Mouse (Mus musculus): ENCODE measurements at regions not wholly inside any gene's neighbourhood (a gene's known extent, or its start where the extent isn't known, plus 50 kb on each side); places are given as distances from the start of the nearest gene placed in this dataset.

DNA sequence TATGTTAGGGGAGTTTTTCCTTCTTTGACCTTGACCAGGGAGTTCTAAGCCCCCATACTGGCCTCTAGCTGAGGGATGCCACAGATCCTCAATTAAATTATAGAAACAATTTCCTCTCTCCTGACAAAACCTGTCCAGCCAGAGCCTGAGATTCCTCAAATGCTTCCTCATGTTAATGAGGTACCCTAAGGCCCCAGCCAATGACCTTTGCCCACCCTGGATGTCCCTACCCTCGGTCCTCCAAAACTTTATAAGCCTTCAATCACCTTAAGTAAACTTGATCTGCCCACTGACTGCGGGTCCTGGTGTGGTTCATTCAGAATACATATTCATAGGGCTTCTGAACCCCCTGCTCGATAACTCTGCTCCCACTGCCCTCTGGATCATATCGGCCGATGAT is 227.7 kb upstream of the Vstm2b start:
- DNase-seq (ENCODE audit: low spot score in 2 of 2), result no peak

DNA sequence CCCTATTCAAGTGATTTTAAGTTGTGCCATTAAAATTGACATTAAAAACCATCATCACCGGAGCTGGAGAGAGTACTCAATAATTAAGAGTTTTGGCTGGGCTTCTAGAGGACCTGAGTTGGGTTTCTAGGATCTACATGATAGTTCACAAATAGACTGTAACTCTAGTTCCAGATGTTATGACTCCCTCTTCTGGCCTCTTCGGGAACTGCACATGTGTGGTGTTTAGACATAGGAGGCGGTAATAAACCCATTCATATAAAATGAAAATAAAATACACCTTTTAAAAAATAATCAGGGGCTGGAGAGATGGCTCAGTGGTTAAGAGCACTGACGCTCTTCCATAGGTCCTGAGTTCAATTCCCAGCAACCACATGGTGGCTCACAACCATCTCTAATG is 227.1 kb upstream of the Vstm2b start:
- DNase-seq (ENCODE audit: low spot score in 2 of 2), result peak in 1 of 2 experiments; percentile 8

DNA sequence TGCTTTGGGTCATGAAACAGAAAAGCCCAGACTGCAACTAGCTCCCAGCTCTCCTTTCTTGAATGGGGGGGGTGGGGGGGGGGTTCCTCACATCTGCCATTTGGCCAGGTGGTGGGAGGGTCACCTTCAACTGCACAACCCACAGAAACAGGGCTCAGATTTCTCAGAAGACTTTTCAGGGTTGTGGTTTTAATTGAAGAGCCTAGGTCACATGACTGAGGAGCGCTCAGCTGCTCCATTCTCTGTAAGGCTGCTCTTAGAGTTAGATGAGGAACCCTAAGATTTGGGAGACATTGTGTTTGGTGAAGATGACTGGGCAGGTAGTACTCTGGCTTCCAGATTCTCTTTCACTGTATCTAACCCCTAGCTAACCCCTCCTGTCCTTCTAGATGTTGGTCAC is 225.8 kb upstream of the Vstm2b start:
- DNase-seq (ENCODE audit: low spot score in 2 of 2), result no peak

DNA sequence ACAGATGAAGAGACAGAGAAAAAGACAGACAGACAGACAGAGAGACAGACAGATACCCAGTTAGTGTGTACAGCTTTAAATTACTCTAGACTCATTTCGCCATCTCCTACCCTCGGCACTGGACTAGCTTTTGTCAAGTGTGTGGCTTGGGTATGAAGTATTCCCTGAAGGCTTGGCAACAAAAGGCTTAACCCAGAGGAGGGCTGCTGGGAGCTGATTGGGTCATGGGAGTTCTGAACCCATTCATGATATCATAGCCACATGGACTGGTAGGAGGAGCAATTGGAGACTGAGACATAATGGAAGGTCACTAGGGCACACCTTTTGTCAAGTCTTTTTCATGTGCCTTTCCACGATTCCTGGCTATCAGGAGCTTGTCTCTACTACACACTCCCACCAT is 223.7 kb upstream of the Vstm2b start:
- DNase-seq (ENCODE audit: low spot score in 2 of 2), result no peak

DNA sequence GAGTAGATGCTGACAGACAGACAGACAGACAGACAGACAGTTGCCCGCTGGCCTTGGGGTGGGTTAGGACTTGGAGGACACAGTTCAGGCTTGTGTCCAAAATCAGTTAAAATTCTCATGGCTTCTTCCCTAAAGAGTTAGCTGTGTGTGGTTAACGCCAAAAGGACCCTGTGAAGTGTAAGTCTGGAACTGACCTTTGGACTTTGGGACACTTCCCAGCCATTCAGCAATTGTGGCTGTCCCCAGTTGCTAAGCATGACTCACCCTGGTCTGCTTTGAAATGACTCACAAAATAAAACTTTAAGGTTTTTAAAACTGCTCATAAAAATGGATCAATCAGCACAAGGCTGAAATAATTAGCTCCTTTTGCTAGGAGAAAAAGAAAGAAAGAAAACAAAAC is 220.5 kb upstream of the Vstm2b start:
- no peak for DNase-seq (ENCODE audit: low spot score in 2 of 2)

DNA sequence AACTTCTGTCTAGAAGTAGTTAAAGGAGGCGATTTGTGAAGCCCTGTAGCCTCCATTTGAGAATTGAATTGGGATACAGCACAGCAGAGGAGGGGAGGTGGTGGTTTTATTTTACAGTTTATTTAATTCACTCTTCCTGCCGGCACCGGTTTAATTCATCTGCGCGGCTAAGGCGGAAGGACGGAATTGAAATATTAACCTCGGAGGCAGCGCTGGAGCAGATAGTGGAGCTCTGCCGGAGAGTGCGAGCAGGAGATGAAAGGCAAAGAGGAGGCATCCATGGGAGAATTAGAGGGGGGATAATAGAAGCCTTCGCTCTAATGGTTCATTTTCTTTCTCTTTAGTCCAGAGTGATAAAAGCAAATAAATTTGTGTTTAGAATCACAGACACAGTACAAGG is 217.6 kb upstream of the Vstm2b start:
- no peak for DNase-seq (ENCODE audit: low spot score in 2 of 2)

DNA sequence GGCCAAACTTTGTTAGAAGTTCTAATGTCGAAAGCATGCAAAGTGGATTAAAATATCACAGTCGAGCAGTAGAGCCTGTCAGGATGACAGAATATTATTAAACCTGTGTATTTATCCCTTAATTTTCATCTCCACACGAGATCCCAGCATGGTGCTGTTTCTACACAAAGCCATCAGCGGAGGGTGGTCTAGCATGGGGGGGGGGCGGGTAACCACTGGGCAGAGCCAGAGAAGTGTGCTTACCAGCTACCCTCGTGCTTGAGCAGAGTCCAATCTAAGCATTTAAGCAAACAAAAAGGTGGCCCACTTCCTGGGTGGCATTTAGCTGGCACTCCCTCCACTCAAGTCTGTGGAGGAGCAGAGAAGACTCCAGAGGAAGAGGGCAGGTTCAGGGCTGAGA is 217.1 kb upstream of the Vstm2b start:
- DNase-seq (ENCODE audit: low spot score in 2 of 2), result no peak

DNA sequence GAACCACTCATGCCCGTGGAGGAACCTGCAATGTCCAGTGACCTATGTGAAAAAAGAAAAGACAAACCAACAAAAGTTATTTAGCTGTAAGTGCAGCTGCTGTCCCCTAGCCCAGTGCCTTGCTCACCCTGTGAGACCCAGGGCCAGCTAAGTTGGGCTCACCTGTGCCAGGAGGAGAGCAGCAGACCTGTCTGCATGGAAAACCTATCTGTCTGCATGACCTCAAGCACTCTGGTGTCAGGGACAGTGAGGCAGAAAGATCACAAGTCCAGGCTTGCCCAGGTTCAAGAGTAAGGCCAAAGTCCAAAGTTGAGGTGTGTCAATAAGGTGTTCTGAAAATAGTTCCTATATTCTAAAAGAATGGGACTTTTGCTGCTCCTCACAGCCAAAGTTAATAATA is 215.0 kb upstream of the Vstm2b start:
- DNase-seq (ENCODE audit: low spot score in 2 of 2), result no peak

DNA sequence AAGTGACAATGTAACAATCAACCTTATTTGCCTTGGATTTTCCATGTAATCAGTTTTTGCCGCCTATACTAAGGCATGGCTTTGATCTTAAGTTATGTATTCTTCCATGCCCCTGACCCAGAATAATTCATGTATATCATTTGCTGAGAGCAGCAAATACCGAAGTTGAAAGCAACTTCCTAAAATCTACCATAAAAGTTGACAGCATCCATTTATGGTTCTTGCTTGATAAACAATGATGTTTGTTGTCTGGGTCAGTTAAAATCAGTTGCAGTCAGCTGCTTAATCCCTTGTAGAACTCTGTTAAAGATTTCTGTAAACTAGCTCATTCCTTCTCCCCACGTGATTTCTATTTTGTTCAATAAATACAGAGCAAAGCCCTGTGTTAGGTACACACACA is 214.5 kb upstream of the Vstm2b start:
- DNase-seq (ENCODE audit: low spot score in 2 of 2), result no peak

DNA sequence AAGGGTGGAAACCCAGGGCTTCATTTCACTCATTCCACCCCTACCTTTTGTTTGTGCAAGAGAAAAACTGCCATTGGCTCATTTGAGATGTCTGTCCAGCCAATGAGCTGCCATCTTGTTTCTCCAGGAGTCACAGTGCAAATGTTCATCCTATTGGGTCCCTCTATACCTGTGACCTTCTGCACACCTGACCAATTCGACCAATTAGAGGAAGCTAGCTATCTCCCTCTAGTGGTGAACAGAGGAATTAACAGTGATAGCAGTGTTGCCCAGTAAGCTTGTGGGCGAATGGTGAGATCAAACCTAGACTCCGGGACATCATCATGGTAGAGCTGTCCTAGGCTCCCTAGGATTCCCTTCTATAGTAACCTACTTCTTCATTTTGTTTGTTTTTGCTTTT is 211.1 kb upstream of the Vstm2b start:
- no peak for DNase-seq (ENCODE audit: low spot score in 2 of 2)

DNA sequence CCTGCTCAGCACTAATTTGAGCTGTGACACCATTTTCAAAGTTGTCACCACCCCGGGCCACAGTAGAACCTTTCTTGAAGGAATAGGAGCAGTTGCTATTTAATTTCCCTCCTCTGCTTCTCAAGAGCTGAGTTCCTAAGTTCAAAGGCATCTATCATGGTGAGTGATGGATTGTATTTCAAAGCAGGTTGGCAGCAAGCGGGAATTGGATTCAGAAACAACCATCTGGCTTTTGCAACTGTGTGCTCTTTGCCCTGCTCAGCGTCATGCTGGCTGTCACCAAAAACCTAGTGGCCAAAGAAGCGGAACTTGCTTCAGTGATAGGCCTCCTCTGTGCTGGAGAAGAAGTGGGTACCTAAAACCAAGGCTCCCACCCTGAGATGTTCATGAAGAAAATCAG is 209.6 kb upstream of the Vstm2b start:
- no peak for DNase-seq (ENCODE audit: low spot score in 2 of 2)

DNA sequence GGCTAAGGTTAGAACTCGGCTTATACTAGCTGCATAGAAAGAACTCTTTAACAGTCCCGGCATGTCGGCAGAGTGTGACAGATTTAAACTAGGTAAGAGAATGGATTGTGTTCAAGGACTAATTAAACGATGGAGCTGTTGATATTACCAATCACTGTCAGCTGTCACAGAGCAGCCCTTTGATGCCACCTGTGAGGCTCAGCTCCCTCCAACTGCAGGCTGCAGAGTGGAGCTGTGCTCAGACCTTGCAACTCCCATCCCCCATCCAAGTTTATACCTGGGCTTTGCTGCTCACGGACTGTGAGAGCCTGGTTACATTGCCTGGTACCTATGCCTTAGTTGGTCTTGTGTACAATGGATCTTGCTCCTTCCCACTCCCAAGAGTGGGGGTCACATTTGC is 204.4 kb upstream of the Vstm2b start:
- DNase-seq (ENCODE audit: low spot score in 2 of 2), result peak in 1 of 2 experiments; percentile 30

DNA sequence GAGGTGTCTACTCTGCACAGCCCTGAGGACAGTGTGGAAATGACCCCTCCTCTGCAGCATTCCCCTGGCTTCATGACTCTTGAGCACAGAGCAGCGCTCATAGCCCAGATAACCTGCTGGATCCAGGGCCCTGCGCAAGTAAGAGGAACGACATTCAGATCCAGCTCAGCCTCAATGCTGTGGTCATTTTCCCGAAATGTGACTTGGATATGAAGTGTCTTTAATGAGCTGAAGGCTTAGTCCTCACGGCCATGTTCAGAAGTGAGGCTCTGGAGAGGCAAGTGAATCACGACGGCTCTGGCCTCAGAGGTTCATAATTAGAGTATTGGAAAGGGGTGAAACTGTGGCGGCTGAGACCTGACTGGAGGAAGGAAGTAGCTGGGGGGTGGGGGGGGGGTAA is 200.6 kb upstream of the Vstm2b start:
- no peak for DNase-seq (ENCODE audit: low spot score in 2 of 2)

DNA sequence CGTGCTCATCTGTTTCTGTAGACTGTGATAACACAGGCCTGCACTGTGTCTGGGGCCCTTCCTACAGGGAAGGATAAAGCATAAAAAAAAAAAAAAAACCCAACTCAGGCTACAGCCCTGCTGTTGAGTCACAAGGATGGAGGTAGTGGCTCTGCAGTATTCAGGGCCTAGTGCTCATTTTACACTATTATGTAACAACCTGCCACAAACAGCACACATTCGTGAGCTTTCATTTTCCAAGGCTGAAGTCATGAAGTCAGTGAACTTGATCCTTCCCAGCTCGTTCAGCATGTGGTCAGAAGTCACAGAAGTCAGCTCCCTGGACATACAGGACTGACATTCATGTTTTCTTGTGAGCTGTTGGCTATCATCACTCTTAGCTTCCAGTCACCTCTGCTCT is 199.8 kb upstream of the Vstm2b start:
- DNase-seq (ENCODE audit: low spot score in 2 of 2), result no peak

DNA sequence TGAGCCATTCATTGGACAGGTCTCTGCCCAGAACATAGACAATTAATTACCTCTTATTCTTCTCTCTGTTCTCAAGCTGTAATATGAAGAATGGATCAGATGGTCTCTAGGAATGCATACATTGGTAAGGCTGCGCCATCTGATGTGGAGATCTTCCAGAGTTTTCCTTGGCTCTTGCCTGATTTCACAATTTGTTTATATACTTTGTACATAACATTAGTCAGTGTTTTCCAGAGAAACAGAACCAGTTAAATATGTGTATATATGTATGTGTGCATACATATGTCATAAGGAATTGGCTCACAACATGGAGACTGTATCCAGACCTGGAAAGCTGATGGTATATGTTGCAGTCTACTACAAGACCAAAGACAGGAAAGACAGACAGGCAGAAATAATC is 198.5 kb upstream of the Vstm2b start:
- no peak for DNase-seq (ENCODE audit: low spot score in 2 of 2)

DNA sequence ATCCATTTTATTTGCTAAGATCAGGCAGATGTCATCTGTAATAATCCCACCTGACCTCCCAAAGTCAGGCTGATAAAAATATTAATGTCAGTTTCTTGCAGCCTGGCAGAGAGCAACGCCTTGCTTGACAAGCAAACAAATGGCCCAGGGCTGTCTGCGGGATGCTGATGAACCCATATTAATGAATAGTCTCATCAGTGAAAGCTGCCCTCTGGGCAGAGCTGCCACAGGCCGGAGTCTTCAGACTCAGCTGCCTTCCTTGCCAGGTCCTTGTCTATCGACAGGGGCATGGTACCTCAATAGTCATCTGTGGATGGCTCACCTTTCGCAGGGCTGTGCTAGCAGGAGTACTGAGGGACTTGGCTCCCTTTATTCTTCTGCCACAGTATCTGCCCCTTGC is 197.5 kb upstream of the Vstm2b start:
- no peak for DNase-seq (ENCODE audit: low spot score in 2 of 2)

DNA sequence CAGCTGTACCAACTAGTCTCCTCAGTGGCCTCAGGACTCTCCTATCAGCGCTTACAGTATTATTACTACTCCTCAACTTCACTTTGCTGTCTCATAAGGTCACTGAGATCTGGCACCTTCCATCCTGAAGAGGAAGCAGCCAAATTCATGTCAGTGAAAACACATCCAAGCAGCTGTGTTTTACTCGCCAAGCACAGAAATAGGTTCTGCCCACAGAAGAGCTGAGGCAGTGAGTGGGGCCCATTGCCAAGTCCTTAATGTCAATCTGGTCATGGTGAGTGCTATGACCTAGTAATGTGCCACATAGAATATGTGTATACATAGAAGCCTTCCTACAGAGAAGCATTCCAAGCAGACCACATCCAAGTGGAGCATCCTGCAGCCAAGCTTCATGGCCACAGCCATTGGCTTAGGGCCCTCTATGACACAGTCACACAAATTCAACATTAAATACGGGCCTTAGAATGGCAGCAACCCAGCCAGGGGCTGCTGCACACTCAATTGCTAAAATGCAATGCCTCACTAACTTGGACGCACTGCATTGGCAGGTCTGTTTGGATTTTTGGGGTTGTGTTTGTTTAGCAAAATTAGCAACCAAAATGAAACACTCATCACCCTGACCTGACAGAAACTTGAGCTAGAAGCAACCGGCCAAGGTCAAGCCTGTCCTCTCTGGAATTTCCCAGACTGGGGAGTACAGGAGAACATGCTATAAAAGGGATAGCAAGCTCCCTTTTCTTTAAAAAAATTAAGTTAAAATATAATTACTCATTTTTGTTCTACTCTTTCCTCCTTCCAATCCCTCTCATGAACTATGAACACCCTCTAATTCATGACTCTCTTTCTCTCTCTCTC is 195.7 kb upstream of the Vstm2b start:
- DNase-seq (ENCODE audit: low spot score in 2 of 2), result no peak

DNA sequence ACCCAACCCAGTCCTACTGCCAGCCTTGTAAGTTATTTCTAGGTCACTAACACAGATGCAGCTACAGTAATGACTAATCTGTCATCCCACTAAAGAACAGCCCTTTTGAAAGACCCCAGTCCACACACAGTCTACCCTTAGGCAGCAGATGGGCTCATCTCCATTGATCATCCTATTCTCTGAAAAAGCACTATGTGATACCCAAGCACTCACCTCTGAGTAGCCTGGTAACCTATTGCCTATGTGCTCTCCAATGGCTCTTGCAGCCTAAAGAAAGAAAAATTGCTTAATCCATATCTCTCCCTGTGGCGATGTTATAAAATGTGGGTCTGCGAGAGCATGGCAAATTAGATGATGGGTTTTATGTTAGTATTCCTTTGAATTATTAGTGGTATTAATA is 189.9 kb upstream of the Vstm2b start:
- DNase-seq (ENCODE audit: low spot score in 2 of 2), result no peak

DNA sequence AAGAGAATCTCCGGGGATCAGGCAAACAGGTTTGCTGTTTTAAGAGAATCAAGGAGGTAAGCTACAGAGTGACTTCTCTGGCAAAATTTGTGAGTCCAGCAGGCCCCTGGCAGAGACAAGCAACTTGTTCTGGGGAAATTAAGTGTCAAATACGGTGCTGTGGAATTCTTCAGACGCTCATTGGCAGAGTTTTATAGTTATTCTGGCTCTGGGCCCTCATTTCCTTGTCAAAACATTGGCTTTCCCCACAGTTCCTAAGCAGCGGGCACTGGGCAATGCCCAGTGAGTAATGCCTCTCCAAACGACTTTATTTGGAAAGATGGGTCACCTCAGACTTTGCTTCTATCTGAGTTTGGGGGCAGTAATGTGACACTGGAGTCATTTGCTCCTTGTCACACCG is 180.1 kb upstream of the Vstm2b start:
- no peak for DNase-seq (ENCODE audit: low spot score in 2 of 2)

DNA sequence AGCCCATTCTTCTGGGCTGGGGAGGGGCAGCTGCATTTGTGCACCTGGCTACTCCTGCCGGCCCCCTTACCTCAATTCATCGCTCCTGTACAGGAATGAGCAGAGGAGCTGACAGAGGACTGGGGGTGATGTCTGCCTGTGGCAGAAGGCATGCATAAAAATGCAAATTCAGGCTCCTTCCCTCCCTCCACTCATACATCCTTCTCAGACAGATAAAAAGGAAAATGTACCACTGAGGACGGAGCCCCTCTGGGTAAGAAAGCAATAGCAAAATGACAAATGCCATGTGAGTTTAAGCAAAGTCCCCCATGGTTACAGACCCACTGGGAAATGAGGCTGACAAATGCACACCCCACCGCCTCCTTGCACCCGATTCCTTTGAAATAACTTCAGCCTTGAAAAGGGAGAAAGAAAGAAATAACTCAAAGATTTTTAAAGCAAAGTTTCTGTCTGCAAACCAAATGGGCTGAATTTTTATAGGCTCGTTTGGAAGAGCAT is 161.1 kb upstream of the Vstm2b start:
- no peak for DNase-seq (ENCODE audit: low spot score in 2 of 2)

DNA sequence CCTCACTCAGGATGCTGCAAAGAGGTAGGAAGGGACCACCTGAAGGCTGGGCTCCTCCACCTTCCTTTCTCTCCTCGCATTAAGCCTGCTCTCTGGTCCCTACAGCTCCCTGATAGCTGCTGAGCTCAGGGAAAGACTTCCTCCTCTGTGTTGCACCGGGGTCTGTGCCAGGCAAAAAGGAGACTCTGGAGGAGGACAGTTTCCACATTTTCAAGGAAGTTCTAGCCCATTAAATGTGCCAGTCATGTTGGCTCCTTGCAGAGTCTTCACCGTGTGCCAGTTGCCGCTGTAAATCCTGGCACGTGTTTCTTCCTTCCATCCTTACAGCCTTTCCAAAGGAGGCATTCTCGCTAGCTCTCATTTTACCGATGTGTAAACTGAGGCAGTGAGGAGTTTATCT is 160.6 kb upstream of the Vstm2b start:
- peak in 1 of 2 experiments; percentile 8 for DNase-seq (ENCODE audit: low spot score in 2 of 2)

DNA sequence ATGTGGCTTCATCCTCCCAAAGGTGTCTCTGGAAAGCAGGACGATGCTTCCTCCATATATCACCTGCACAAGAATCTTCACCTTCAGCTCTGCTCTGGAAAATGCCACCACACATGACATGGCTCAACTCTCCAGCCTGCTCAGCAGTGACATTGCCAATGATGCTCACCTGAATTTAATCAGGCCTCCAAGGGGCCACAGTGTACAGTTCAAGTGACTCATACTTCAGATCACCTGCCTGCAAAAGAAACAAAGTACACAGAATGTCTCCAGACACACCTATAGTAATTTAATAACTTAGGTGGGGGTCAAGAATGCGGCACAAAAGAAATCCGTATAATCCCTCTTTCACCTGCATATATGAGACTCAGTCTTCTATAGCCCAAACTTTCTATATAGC is 160.0 kb upstream of the Vstm2b start:
- DNase-seq (ENCODE audit: low spot score in 2 of 2), result no peak

DNA sequence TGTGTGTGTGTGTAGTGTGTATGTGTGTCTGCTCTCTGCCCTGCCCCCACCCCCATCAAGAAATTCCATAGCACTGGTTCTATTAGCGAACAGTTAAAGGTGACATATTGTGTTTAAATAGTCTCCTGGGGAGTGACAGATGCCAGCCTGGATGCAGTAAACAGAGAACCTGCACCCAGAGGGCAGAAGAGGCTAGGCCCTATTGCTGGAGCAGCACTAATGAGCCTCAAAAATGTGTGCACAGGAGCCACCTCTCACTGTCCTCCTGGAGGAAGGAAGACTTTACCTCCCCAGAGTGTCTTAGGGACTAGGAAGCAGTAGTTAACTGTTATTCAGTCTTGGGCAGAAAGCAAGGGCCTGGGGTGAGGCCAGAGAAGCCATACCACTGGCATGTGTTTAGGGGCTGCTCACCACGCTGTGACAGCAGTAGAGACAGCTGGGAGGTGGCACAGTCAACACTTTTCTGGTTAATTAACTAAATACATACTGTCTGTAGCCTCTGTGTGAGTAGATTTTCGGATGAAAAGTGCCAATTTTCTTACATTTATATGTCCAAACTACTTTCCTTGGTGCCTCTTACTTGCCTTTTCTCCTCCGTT is 155.5 kb upstream of the Vstm2b start:
- no peak for DNase-seq (ENCODE audit: low spot score in 2 of 2)

DNA sequence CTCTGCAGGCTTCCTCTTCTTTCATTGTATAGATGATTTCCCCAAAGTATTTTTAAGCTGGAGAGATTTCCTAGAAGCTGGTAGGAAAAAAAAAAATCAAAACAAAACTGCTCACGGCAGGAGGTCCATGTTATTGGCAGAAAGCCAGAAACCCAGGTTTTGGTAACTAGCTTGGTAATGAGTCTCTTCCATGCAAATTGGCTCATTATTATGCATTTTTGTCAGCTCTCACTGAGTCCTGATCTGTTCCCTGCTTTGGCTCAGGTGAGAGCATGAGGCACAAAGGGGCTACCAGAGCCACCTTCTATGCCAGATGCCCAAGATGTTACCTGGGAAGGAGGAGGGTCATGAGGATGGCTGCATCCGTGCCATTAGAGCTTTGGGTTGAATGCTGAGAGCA is 146.3 kb upstream of the Vstm2b start:
- no peak for DNase-seq (ENCODE audit: low spot score in 2 of 2)

Data from left cerebral cortex, adult 9 months (tissue).